Mouse (Mus musculus) lung, embryonic 14.5 days (tissue): ENCODE results near the gene Msl1. TPM values are rescaled to one million over a fixed set of nuclear protein-coding genes. Genes with fewer than 3 reads are reported as not detected.
A peak's percentile ranks its signal among the peaks of the same experiment; 100 is the strongest.
"Not testable (repeated sequence)": the region's sequence is repeated elsewhere in the genome, so short reads cannot be mapped to it uniquely, and the experiment has no call there.

Experiments
- ATAC-seq: fragments of 200-750 bp; cut with Nextera tagmentation; 2 replicates; pipeline ENCODE4 v1.8.0; 2017; ENCODE audit warnings: mild to moderate bottlenecking, moderate TSS enrichment, moderate library complexity; ENCODE audit not compliant: insufficient read depth
- DNase-seq: peaks from one replicate; pipeline ENCODE4 v3.0.0-alpha.2; 2015
- H3K27ac ChIP-seq: fragments of 300-500 bp; sonication (generic); 2 replicates; pipeline ENCODE4 v1.5.1; 2014; ENCODE audit warnings: low read depth, mild to moderate bottlenecking, moderate library complexity
- H3K27me3 ChIP-seq: fragments of 300-500 bp; sonication (generic); 2 replicates; pipeline ENCODE4 v1.6.1; 2014; ENCODE audit warnings: low read length, control low read depth; ENCODE audit not compliant: insufficient read depth
- H3K36me3 ChIP-seq: fragments of 300-500 bp; sonication (generic); 2 replicates; pipeline ENCODE4 v1.6.1; 2014; ENCODE audit warnings: control low read depth; ENCODE audit not compliant: insufficient read depth
- H3K4me1 ChIP-seq: fragments of 300-500 bp; sonication (generic); 2 replicates; pipeline ENCODE4 v1.6.1; 2014; ENCODE audit warnings: antibody characterized with exemption, control low read depth; ENCODE audit not compliant: insufficient read depth
- H3K4me2 ChIP-seq: fragments of 300-500 bp; sonication (generic); 2 replicates; pipeline ENCODE4 v1.6.1; 2014; ENCODE audit warnings: mild to moderate bottlenecking
- H3K4me3 ChIP-seq: fragments of 300-500 bp; sonication (generic); 2 replicates; pipeline ENCODE4 v1.5.1; 2014; ENCODE audit warnings: low read depth, low read length
- H3K9ac ChIP-seq: fragments of 300-500 bp; sonication (generic); 2 replicates; pipeline ENCODE4 v1.6.1; 2014
- H3K9me3 ChIP-seq: fragments of 300-500 bp; sonication (generic); 2 replicates; pipeline ENCODE4 v1.6.1; 2016; ENCODE audit warnings: low read depth, low read length, control low read depth
- CTCF ChIP-seq: IDR thresholded peaks from 2 replicates; pipeline ENCODE4 v1.5.1; 2016; ENCODE audit warnings: antibody characterized with exemption, low read depth
- WGBS: fragments of 180-500 bp; shearing (Covaris S2); extraction: QIAGEN DNeasy Blood & Tissue Kit; methylation state at CpG from one replicate; pipeline ENCODE4 v1.1.7; 2014; 5-methylcytosine and 5-hydroxymethylcytosine counted together
- polyA plus RNA-seq: library from polyadenylated mRNA; unstranded; fragments of >200 nt; fragmentation: Nextera tagmentation; extraction: Ambion mirVana; gene quantifications from 2 replicates; pipeline ENCODE4 v1.2.1, GENCODE M21; 2014

Msl1 gene
- polyA plus RNA-seq, 1 experiment from 2014 or later, result 16.3 TPM

GRCm38 (mm10) chr11:98820968-98821367 is 25.7 kb downstream of the Msl1 start:
- Histone ChIP-seq H3K4me2 (no peak overlapping the region), H3K27me3 (no peaks in the 10 kb centered on the region), H3K9me3 (no peaks in the 10 kb centered on the region), H3K4me3 (no peak overlapping the region), H3K36me3 (peaks cover 97% of the 10 kb centered on the region), H3K27ac (no peak overlapping the region), H3K9ac (no peak overlapping the region), H3K4me1 (no peaks in the 10 kb centered on the region)
- 93% methylated on average over 5 of the region's 5 CpGs for WGBS
- ATAC-seq (no peak), DNase-seq (no peak)
- TF ChIP-seq CTCF, result no peak

- H3K4me3 ChIP-seq, H3K9ac ChIP-seq, H3K27ac ChIP-seq, DNase-seq, H3K4me1 ChIP-seq, ATAC-seq, H3K9me3 ChIP-seq, H3K4me2 ChIP-seq, H3K27me3 ChIP-seq: not testable (repeated sequence)
- peaks cover 91% of the 10 kb centered on the region for H3K36me3 ChIP-seq
- WGBS, result 93% methylated on average over 2 of the region's 2 CpGs
Measured at GRCm38 (mm10) chr11:98826071-98826470, 30.8 kb downstream of the Msl1 start.

- TF ChIP-seq CTCF, result no peak
- Histone ChIP-seq H3K4me1 (no peaks in the 10 kb centered on the region), H3K27me3 (no peaks in the 10 kb centered on the region), H3K9me3 (no peaks in the 10 kb centered on the region), H3K36me3 (peaks cover 91% of the 10 kb centered on the region), H3K4me3 (no peak overlapping the region), H3K27ac (no peak overlapping the region), H3K4me2 (no peak overlapping the region), H3K9ac (no peak overlapping the region)
- ATAC-seq, result no peak
- 88% methylated on average over 2 of the region's 2 CpGs for WGBS
- DNase-seq, result no peak
Measured at GRCm38 (mm10) chr11:98827877-98828276, 32.6 kb downstream of the Msl1 start.

GRCm38 (mm10) chr11:98829091-98829775 is 33.9 kb downstream of the Msl1 start:
- Histone ChIP-seq H3K4me3 (no peak overlapping the region), H3K27me3 (no peaks in the 10 kb centered on the region), H3K9ac (no peak overlapping the region), H3K4me1 (no peaks in the 10 kb centered on the region), H3K4me2 (no peak overlapping the region), H3K9me3 (no peaks in the 10 kb centered on the region), H3K27ac (no peak overlapping the region), H3K36me3 (peaks cover 91% of the 10 kb centered on the region)
- peak; percentile 72 for TF ChIP-seq CTCF
- WGBS, result 65% methylated on average over 12 of the region's 12 CpGs
- ATAC-seq, result no peak
- peak; percentile 75 for DNase-seq

GRCm38 (mm10) chr11:98829875-98830274 is 34.6 kb downstream of the Msl1 start:
- DNase-seq, result no peak
- 64% methylated on average over 4 of the region's 4 CpGs for WGBS
- ATAC-seq, result no peak
- H3K27me3 ChIP-seq, result no peaks in the 10 kb centered on the region
- H3K36me3 ChIP-seq, result peaks cover 89% of the 10 kb centered on the region
- TF ChIP-seq CTCF, result no peak
- no peaks in the 10 kb centered on the region for H3K9me3 ChIP-seq
- H3K4me1 ChIP-seq, result no peaks in the 10 kb centered on the region
- H3K27ac ChIP-seq, result no peak overlapping the region
- H3K4me3 ChIP-seq, result no peak overlapping the region
- no peak overlapping the region for H3K4me2 ChIP-seq
- no peak overlapping the region for H3K9ac ChIP-seq

GRCm38 (mm10) chr11:98835296-98835695 is 40.0 kb downstream of the Msl1 start:
- WGBS, result 50% methylated on average over 5 of the region's 5 CpGs
- no peak overlapping the region for H3K4me2 ChIP-seq
- no peaks in the 10 kb centered on the region for H3K4me1 ChIP-seq
- peaks cover 14% of the 10 kb centered on the region for H3K27me3 ChIP-seq
- H3K9ac ChIP-seq, result no peak overlapping the region
- TF ChIP-seq CTCF, result no peak
- H3K27ac ChIP-seq, result no peak overlapping the region
- DNase-seq, result no peak
- H3K36me3 ChIP-seq, result peaks cover 42% of the 10 kb centered on the region
- H3K4me3 ChIP-seq, result no peak overlapping the region
- no peak for ATAC-seq
- H3K9me3 ChIP-seq, result no peaks in the 10 kb centered on the region

DNA sequence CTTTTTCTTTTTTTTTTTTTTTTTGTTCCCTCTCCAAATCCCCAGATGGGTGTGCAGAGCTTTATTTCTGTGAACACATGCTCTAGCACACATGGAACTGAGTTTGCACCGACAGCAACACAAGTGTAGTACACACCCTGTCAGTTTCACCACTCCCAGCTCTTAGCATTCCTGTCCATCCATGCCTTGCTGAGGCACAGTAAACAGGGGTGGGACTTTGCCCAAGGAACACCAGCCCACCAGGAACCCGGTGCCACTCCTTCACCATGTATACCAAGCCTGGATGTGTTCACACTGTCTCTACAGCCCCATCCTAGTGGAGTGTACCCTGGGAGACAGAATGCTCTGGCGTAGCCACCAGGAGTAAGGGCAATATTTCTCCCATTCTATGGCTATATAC is 40.4 kb downstream of the Msl1 start:
- H3K4me3 ChIP-seq, result no peak overlapping the region
- no peak for TF ChIP-seq CTCF
- WGBS, result 42% methylated on average over 3 of the region's 3 CpGs
- no peaks in the 10 kb centered on the region for H3K4me1 ChIP-seq
- H3K4me2 ChIP-seq, result no peak overlapping the region
- no peaks in the 10 kb centered on the region for H3K9me3 ChIP-seq
- no peak for ATAC-seq
- no peak overlapping the region for H3K27ac ChIP-seq
- peaks cover 39% of the 10 kb centered on the region for H3K36me3 ChIP-seq
- no peak overlapping the region for H3K9ac ChIP-seq
- no peak for DNase-seq
- peaks cover 14% of the 10 kb centered on the region for H3K27me3 ChIP-seq
